Mouse (Mus musculus) bone marrow, adult 2 months (tissue): ENCODE data around the gene Lrrc58. TPM values are rescaled to one million over a fixed set of nuclear protein-coding genes. Genes with fewer than 3 reads are reported as not detected.

Experiments
- H3K27ac ChIP-seq: fragments of 200-500 bp; 2 replicates; pipeline ENCODE4 v1.5.1; 2012; ENCODE audit warnings: low read depth, mild to moderate bottlenecking, control low read depth, inconsistent platforms, low read length; ENCODE audit not compliant: control insufficient read depth, poor library complexity, insufficient read depth
- H3K4me1 ChIP-seq: fragments of 200-500 bp; 2 replicates; pipeline ENCODE4 v1.6.1; 2011; ENCODE audit warnings: low read length; ENCODE audit not compliant: control insufficient read depth, insufficient read depth
- H3K4me3 ChIP-seq: fragments of 200-500 bp; replicated peaks from 2 replicates; pipeline ENCODE3; 2011; ENCODE audit warnings: mild to moderate bottlenecking, low read depth, low read length, control low read depth; ENCODE audit not compliant: control insufficient read depth
- CTCF ChIP-seq: fragments of 200-500 bp; IDR thresholded peaks from 2 replicates; pipeline ENCODE4 v1.5.1; 2011; ENCODE audit warnings: low read length, control low read depth; ENCODE audit not compliant: control insufficient read depth, insufficient read depth
- POLR2A ChIP-seq: fragments of 200-500 bp; IDR thresholded peaks from 2 replicates; pipeline ENCODE4 v1.6.1; 2011; ENCODE audit warnings: low read depth, mild to moderate bottlenecking, control low read depth, low read length, borderline replicate concordance; ENCODE audit not compliant: control insufficient read depth
- WGBS: fragments of 180-500 bp; shearing (Covaris S2); methylation state at CpG from one replicate; pipeline ENCODE4 v1.1.7; 2018; 5-methylcytosine and 5-hydroxymethylcytosine counted together
- polyA plus RNA-seq: library from polyadenylated mRNA; stranded (reverse); fragments of >200 nt; gene quantifications from 2 replicates; pipeline ENCODE4 v1.2.4, GENCODE M21; 2011; ENCODE audit warnings: low replicate concordance; ENCODE audit not compliant: missing spikeins, insufficient read depth, insufficient read length

Lrrc58 gene
- polyA plus RNA-seq, 1 experiment, result 6.5 TPM

- H3K4me3 ChIP-seq, result no peak overlapping the region
- H3K27ac ChIP-seq, result no peak overlapping the region
- no peaks in the 10 kb centered on the region; the same call in 1 of the 2 replicates for H3K4me1 ChIP-seq
- 65% methylated on average over 7 of the region's 7 CpGs for WGBS
- TF ChIP-seq POLR2A, result no peak
- no peak for TF ChIP-seq CTCF
Measured at GRCm38 (mm10) chr16:37845202-37845925, 22.8 kb upstream of the Lrrc58 start.

DNA sequence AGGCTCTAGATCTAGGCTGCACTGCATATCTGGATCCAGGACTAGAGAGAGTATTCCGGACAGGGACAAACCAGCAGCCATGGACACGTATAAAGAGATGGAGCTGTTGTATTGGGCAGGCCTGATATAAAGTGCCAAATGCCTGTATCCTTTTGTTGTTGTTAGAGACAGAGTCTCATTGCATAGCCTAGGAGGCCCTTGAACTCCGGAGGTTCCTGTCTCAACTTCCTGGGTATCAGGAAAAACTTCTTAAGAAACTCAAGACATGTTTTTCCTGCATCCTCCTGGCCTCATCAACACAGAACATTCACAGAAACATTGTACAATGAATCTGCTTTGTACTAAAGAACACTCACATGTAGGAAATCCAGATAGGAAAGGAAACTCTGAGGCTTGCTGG, 21.1 kb upstream of the Lrrc58 start:
- WGBS, result 67% methylated on average over 3 of the region's 3 CpGs
- TF ChIP-seq CTCF (no peak), POLR2A (no peak)
- no peak overlapping the region for H3K27ac ChIP-seq

DNA sequence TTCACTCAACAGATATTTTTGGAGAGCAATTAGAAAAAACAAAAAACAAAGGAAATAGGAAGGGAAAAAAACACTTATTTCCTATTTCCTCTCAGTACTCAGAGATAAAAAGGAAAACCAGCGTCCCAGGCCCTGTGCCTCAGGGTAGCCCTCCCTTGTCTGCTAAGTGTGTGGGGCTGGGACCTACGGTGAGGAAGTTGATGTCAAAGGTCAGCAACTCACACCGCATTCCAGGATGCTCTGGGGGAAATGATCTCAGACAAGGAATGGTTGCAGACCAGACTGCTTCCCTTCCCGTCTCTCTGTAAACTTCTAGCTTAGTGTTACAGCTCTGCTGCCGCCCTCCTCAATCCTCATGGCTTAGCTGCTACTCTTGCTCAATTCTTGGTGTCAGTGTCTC, 16.8 kb upstream of the Lrrc58 start:
- no peak overlapping the region for H3K27ac ChIP-seq
- TF ChIP-seq POLR2A (no peak), CTCF (no peak)
- H3K4me3 ChIP-seq, result no peak overlapping the region
- no peaks in the 10 kb centered on the region; the same call in 1 of the 2 replicates for H3K4me1 ChIP-seq
- WGBS, result 49% methylated on average over 5 of the region's 5 CpGs

More for the DNA sequence above, 21.1 kb upstream of the Lrrc58 start:
- no peaks in the 10 kb centered on the region; the same call in 1 of the 2 replicates for H3K4me1 ChIP-seq
- no peak overlapping the region for H3K4me3 ChIP-seq

DNA sequence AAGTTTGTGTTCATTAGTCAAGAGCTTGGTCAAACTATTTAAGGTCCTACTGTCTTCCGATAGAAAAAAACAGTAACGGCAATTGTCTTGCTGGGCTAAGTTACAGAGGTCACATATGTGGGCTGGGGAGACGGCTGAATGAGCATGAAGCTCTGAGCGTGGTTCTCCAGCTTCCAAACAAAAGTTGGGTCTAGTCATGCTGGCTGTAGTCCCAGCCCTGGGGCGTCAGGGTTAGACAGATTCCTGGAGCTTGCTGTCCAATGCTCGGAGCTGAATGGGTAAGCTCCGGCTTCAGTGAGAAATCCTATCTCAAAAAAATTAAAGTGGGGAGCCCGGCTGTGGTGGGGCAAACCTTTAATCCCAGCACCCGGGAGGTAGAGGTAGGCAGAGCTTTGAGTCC, 14.9 kb upstream of the Lrrc58 start:
- 86% methylated on average over 9 of the region's 9 CpGs for WGBS

DNA sequence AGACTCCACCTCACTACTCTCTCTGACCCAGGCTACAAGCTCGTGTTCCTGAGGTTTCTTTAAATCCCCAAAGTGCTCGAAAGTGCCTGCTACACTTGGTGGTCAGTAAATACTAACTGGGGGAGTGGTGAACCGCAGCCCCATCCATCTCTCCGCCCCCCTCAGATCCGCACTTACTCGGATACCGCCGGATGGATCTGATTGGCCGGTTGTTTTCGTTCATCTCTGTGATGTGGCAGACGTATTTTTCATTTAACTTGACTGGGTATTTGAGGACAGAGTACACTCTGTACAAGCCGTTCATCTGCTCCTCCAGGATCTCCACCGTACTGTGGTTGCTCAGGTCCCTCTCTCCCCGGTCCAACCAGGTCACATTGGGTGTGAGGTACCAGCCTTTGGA, 14.1 kb upstream of the Lrrc58 start:
- Histone ChIP-seq H3K4me3 (no peak overlapping the region), H3K27ac (no peak overlapping the region), H3K4me1 (no peaks in the 10 kb centered on the region; the same call in 1 of the 2 replicates)
- no peak for TF ChIP-seq CTCF
- TF ChIP-seq POLR2A, result no peak
- WGBS, result 71% methylated on average over 14 of the region's 14 CpGs

More for the DNA sequence above, 14.9 kb upstream of the Lrrc58 start:
- Histone ChIP-seq H3K4me1 (no peaks in the 10 kb centered on the region; the same call in 1 of the 2 replicates), H3K4me3 (no peak overlapping the region), H3K27ac (no peak overlapping the region)
- TF ChIP-seq CTCF (no peak), POLR2A (no peak)

DNA sequence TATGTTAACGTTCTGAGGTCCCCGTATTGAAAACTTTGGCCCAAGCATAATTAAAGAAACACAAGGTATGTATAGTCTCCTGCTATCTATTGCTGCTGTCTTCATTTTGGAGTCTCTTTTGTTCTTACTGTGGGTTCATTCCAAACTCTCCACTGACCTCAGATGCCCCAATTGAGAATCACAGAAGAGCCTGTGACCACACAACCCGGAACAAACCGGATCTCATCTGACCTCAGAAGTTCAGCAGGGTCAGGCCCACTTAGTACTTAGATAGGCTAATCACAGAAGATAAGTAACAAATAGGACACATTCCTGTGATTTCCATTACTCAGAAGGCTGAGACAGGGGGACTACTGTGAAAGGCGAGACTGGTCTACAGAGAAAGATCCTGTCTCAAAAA, 13.6 kb upstream of the Lrrc58 start:
- H3K4me1 ChIP-seq, result no peaks in the 10 kb centered on the region; the same call in 1 of the 2 replicates
- no peak for TF ChIP-seq POLR2A
- TF ChIP-seq CTCF, result no peak
- H3K27ac ChIP-seq, result no peak overlapping the region
- H3K4me3 ChIP-seq, result no peak overlapping the region
- 41% methylated on average over 5 of the region's 5 CpGs for WGBS

GRCm38 (mm10) chr16:37855583-37855982, 12.6 kb upstream of the Lrrc58 start:
- TF ChIP-seq POLR2A (no peak), CTCF (no peak)
- Histone ChIP-seq H3K4me3 (no peak overlapping the region), H3K4me1 (no peaks in the 10 kb centered on the region; the same call in 1 of the 2 replicates), H3K27ac (no peak overlapping the region)
- WGBS, result 81% methylated on average over 8 of the region's 8 CpGs

- H3K27ac ChIP-seq, result no peak overlapping the region
- H3K4me3 ChIP-seq, result no peak overlapping the region
- TF ChIP-seq CTCF, result no peak
- TF ChIP-seq POLR2A, result no peak
- no peaks in the 10 kb centered on the region; the same call in 1 of the 2 replicates for H3K4me1 ChIP-seq
- WGBS, result 47% methylated on average over 3 of the region's 3 CpGs
Measured at GRCm38 (mm10) chr16:37856327-37856726, 11.9 kb upstream of the Lrrc58 start.

GRCm38 (mm10) chr16:37857495-37857894, 10.7 kb upstream of the Lrrc58 start:
- Histone ChIP-seq H3K4me1 (no peaks in the 10 kb centered on the region; the same call in 1 of the 2 replicates), H3K27ac (no peak overlapping the region), H3K4me3 (no peak overlapping the region)
- WGBS, result 62% methylated on average over 8 of the region's 8 CpGs
- no peak for TF ChIP-seq CTCF
- TF ChIP-seq POLR2A, result no peak

GRCm38 (mm10) chr16:37860213-37860612, 8.0 kb upstream of the Lrrc58 start:
- WGBS, result 56% methylated on average over 7 of the region's 7 CpGs
- TF ChIP-seq POLR2A (no peak), CTCF (no peak)

More at GRCm38 (mm10) chr16:37860213-37860612, 8.0 kb upstream of the Lrrc58 start:
- Histone ChIP-seq H3K4me1 (no peaks in the 10 kb centered on the region; the same call in 1 of the 2 replicates), H3K27ac (no peak overlapping the region), H3K4me3 (no peak overlapping the region)
